Mouse (Mus musculus): Measurements from ENCODE around the gene Lin28a.
"Not testable (repeated sequence)": the region's sequence is repeated elsewhere in the genome, so short reads cannot be mapped to it uniquely, and the experiment has no call there.

Gene Lin28a

DNA sequence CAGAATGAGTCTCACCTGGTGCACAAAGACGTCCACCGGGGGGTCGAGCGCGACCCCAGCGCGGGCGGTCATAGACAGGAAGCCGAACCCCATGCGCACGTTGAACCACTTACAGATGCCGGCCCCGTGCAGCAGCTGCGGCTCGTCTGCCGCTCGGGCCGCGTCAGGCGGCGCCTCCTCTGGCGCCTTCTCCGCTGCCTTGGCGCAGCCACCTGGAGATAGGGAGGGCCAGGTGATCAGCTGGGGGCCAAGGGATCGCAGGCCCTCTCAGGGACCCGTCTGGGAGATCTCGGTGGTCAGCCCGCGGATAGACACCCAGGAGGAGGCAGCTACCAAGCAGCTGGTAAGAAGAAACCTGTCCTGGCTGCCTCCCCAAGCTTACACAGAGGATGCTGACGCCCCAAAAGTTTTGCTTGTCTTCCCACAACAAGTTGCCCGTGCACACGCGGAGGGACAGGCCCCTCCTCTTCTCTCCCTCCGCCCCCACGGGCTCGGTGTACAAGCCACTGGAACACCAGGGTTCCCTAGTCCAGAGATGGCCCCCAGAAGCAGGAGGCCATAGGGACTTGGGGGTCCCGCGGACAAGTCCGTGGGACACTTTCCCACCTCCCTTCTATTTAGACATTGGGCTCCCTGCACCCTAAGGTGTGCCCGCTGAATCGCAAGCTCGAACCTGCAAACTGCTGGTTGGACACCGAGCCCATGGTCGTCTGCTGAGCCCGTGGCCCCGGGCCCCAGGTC lies 433 bp downstream of the Lin28a start:
- DNase-seq, result no peak

DNA sequence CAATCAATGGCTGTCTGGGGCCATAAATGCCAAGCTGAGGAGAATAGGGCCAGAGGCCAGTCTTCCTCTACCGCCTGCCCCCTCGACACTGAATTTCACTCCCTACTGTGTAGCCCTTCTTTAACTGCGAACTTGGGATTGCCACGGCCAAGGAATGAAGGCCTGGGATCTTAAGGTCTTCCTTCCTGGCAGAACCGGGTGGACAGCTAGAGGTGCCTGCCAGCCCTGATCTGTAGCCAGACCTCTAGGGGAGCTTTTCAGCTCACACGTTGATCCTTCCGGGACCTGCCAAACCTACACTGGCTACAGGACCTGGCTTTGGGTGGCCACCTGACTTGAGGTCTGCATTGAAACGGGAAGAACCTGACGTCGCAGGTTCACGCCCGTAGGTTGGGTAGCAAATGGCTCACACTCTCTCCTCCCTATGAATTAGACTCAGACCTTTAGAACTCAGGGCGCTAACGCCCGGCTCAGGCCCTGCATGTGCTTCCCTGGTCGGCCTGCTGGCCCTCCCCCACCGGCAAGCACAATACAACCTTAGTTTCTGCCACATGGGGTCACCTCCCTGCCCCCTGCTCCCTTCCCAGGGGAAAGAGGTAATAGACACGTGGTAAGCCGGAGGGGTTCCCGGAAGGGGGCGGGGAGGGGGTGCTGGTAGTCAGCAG lies 1.3 kb downstream of the Lin28a start:
- no peak for DNase-seq

DNA sequence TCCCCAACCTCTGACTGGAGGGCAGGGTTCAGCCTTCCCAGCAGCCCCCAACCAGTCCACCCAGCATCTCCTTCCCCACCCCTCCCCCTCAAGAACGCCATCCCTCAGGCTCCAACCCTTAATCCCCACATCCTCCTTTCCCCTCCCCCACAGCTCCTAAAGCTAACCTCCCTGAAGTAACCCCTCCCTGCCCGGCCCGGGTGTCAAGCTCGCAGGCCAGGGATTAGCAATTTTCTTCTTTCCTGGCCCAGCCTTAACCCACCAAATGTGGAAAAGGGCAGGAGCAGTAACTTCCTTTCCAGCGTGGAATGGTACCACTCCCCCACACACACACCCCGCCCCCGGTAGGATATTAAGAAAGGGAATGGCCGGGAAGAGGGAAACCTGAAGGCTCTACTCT lies 1.9 kb downstream of the Lin28a start:
- no peak for DNase-seq

DNA sequence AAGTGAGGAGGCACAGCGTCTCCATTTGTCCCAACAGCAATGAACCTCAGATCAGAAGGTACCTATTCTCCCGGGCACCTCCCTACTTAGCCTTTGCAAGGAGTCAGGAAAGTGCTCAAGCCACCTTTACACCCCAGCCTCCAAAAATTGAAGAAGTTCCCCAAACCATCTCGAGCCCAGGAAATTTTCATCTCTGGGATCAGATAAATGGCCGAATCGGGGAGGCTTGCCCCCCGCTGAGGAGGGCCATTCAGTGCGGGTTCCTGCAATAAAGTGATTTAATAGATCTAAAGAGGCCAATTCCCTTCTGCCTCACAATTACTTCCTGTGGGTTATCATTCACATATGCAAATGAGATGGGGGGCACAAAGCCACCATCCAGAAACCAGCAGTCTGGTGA lies 2.4 kb downstream of the Lin28a start:
- no peak for DNase-seq

DNA sequence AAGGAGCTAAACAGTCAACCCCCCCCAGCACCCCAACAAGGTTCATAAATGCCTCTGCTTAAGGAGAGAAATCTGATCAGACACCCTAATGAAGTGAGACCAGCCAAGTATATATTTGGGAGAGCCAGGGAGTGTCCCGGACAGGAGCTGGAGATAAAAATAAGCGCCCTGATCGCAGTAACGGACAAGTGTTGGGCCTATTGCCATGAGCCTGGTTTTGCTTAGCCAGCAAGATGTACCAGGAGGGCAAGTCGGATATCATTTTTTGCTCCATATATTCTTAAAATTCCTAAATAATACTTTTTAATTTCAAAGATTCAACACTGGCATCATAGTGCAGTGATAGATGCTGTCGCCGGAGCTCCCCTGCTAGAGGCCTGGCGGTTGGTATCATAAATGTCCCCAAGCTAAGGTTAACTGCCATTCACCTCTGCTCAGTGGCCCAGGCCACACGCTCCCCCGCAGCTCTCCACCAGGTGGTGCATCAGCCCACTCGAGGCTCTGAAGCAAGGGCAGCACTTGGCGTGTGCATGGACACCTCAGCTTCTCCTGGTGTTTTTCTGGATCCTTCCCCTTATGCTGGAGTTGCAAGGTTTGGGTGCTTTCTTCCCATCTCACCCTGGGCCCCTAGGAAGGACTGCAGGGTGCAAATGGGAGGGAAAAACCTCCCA lies 5.6 kb downstream of the Lin28a start:
- no peak for DNase-seq

DNA sequence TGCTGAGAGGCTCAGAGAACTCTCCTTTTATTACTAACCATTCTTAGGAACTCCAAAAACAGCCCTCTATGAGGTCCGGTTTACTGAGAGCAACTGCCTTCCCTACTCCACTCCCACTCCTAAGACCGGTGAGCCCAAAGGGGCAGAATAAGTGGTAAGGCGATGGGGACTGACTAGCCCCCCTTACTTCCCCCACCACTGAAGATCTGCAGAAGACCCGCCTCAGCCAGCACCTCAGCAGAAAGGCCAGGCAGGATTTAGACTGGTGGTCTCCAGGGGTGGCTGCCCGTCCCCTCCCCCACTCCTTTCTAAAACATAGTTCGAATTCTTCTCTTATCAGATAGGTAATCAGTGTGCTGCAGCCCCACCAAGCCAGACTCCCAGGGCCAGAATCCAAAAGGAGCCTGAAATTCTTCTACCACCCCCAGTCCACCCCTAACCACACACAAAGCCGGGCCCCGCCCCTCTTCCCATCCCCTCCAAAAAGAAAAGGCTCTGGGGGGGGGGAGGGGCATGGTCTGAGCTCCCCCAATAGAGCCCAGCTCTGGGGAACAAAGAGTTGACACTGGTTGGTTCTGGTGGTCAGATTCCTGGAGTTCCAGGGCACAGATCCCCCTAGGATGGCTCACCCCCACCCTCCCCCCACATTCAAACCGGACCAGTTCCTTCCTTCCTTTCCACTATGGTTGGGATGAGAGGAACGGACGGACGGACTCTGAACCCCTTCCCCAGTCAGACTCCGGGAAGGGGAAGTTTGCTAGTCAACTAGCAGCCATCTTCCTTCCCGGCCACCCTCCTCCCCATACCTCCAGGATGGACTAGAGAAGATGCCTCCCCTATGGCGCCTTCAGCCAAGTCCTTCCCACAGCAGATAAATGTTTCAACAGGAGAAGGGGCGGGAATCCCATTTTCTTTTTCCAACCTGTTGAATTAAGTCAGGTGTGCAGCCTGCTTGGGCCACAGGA lies 6.9 kb downstream of the Lin28a start:
- DNase-seq, result no peak

DNA sequence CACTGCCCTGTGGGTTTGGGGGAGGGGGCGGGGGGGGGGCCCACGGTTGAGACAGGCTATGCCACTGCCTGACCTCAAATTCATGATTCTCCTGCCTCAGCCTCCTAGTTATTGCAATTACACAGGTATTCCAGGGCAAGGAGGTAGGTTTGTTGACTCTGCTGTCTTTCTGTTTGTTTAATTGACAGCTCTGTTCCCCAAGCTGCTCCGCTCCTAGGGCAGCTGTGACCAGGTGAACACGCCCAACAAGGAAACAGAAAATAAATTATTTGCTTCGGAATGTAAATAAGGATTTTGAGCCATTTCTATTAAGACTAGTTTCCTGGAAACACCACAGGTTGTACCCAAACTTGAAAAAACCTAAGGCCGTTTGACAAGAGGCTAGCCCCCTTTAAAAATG lies 8.9 kb downstream of the Lin28a start:
- no peak for DNase-seq

DNA sequence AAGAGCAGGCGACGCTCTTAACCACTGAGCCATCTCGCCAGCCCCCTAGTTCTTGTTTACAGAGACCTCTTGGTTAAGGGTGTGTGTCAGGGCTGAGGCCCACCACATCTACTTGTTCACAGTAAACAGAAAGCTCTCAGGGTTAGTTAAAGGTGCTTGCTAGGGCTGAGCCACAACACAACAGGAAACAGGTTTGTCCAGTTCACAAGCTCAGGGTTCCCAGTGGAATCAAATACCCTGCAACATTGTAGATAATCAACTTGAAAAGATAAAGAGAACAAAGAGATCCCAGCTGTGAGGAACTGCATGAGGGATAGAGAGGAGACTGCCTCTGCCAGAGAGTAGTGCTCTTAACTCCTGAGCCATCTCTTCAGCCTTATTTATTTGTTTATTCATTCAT lies 11.8 kb downstream of the Lin28a start:
- DNase-seq, result no peak

DNA sequence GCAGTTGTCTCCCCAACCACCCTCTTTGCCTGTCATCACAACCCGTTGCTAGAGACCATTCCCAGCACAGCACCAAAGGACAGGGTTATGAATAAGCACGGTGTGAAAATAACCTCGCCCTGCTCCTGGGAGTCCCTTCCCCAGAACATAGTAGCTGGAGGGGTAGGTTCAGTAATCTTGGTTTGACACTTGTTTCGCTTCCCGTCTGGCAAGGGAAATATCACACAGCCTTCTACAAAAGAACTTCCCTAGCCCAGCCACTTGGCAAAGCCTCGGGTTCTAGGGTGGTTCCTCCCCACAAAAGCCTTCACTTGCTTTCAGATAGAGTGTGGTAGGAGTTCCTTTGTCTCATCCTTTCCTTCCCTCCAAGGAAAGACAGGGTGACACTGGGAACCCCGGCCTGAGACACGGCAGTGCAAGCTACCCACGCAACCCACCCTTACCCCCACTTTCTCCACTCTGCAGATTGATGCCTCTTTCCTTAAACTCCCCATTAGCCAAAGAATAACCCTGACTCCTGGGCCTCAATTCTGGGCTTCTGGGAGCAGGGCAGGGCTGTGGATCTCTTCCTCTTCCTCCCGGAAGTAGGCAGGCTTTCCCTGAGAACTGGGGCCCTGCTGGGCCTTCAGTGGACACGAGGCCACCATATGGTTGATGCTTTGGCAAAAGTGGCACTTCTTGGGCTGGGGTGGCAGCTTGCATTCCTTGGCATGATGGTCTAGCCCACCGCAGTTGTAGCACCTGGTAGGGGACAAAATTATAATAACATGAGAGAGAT lies 12.9 kb downstream of the Lin28a start:
- no peak for DNase-seq

DNA sequence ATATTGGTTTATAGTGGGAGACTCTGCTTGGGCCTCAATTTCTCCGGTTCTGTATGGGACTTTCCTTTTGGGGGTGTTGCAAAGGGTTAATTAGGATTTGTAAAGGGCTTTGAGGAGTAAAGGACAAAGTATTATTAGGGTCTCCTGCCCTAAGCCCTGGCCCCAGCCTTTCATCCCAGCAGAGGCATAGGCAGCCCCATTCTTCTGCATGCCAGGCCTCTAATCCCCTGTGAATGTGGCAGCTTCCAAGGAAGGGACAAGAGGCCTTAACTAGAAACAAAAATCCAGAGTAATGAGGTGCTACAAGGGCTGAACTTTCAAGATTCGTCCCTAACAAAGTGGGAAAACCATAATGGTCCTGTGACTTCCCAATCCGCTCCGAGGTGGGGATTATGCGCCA lies 15.7 kb downstream of the Lin28a start:
- DNase-seq, result no peak

DNA sequence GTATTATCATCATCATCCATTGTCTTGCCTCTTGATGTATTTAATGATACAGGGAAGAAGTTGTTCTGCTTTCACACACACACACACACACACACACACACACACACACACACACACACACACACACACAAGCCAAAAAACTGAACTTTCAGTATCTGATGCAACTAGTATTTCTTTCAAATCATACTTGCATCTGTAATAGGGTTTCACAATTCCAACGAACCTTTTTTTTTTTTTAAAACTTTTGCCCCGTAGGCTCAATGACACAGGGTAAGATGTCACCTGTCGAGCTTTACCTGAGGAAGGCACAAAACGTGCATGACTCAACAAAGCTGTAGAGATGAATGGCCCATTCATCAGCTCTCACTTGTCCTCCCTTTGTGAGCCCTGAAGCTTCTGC lies 16.4 kb downstream of the Lin28a start:
- no peak for DNase-seq

DNA sequence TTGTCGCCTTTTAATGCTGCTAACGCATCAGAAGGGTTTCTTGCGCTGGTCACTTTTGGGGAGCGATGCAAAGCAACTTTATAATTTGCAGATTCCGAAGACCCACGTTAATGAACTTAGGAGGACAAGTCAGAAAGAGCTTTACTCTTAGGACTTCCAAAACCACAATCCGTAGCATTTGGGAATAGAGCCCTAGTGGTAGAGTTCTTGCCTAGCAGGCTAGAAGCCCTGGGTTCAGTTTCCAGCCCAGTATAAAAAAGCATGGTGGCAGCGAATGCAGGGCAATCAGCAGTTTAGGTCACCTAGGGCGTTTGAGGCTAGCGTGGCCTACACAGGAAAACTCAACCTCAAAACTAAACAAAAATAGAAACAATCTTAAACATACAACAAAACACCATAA lies 16.9 kb downstream of the Lin28a start:
- DNase-seq, result no peak

DNA sequence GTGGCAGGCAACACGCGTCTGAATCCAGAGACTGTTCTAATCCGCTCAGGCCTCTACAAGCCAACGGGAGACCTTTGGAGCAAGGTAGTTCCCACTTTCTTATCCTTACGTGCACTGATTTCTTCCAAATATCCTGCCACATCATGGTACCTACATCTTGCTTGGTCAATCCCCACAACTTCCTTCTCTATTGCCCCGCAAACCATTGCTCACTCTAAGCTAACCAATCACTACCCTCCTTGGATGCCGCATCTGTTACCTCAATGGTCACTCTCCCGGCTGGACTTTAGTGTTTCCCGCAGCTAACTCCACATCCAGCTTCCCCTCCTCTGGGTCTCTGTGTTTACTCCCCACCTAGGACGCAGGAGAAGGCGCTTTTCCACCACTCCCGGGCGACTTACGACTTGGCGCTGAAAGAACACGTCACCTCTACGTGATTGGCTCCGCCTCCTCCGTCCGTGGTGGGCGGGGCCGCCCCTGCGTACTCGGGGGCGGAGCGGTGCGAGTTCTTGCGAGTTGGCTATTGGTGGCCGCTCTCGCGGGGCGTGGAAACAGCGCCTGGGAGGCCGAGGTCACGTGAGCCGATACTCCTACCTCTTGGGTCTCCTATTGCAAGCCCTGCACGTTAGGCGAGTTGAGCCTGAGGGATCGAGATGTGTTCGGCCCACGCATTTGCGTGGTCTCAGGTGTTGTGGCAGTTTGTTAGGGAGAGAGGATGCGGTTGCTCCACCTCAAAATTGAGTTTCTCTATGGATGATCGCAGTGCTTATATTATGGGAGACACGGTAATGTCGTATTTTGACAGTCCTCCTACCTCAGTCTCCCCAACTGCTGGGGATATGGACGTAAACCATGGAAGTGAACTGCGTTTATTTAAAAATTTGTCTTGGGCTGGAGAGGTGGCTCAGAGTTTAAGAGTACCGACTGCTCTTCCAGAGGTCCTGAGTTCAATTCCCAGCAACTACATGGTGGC lies 17.9 kb downstream of the Lin28a start, which contains the start of gene Dhdds:
Gene Dhdds, minus strand, starts transcription at position 453 of the 973 bp plus-strand sequence.
- DNase-seq, result peak; percentile 94

DNA sequence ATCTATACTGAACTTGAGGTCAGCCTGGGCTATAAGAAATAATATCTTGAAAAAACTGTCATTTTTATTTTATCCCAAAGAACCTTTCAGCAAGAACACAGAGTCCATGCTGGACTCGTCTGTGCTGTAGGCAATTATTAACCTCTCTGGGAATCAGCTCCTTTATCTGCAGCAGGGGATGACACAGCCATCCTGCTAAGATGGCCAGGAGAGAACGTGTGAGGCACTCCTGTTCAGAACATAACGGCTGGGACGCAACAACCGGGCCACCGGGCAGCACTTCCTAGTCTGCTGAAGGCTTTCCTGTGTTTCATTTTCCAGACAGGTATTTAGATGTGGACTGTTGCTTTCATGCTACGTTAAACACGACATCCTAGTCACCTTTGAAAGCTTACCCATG lies 23.9 kb downstream of the Lin28a start:
- no peak for DNase-seq

DNA sequence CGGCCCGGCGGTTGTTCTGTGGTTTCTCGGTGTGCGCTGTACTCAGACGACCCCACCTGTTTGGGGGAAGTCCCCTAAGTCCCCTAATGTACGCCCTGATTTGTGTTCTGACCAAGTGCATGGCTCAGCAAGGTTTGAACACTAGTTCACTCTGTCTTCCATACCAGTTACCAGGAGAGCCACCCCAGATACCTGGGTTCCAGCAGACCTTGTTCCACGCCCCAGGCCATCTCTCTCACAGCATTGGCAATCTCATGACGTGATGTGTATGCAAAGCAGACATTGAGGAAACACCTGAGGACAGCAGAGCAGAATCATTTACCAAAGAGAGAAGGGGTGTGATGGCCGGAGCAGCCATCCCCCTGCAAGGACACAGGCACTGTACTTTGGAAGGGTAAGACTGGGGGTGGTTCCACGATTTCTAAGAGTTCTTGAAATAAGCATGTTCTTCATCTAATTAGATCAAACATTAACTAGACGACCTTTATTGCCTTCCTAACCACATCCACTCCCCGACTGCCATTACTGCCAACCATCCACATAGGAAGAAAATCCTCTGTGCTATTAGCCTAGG lies 27.5 kb downstream of the Lin28a start:
- no peak for DNase-seq

DNA sequence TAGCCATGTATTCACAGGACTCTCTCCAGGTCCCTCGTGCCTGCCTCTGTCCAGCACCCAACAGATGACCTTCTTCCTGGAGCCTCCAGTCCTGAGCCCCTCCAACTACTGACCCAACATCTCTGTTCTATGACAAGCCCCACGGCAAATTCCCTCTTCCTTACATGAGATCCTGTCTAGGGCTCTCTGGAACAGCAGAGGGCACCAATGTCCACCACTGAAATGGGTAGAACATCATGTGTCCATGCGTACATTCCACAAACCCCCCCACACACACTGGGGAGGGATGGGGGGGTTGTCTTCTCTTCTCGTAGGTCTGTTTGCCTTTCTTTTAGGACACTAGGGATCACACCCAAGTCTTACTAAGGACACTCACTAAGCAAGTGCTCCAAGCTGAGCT lies 28.6 kb downstream of the Lin28a start:
- no peak for DNase-seq

DNA sequence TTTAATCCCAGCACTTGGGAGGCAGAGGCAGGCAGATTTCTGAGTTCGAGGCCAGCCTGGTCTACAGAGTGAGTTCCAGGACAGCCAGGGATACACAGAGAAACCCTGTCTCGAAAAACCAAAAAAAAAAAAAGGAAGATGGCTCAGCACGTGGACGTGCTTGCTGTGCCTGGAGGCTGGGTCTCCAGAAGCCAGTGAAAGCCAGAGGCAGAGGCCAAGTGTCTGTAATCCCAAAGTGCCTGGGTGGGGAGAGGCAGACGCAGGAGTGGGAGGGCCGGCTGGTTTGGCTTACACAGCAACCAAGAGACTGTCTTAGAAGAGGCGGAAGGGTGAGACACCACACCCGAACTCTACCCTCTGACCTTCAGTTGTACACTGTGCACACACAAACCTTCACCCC lies 30.4 kb downstream of the Lin28a start:
- DNase-seq, result not testable (repeated sequence)

DNA sequence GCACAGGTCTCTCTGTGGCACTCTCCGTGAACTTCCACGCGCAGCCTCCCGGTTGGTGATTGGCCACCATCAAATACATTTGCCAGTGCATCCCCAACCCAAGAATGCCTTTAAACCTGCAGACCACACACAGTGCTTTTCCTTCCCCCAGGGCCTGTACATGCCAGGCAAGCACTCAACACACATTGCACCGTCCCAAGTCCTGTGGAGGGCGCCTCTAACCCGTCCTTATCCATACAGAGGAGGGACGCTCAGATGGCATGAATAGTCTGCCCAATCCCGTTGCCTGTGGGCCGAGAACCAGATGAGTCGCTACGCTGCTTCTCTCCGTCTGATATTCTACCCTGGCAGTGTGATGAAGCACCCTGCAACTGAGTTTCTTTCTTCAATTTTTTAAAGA lies 35.7 kb downstream of the Lin28a start:
- DNase-seq, result no peak

DNA sequence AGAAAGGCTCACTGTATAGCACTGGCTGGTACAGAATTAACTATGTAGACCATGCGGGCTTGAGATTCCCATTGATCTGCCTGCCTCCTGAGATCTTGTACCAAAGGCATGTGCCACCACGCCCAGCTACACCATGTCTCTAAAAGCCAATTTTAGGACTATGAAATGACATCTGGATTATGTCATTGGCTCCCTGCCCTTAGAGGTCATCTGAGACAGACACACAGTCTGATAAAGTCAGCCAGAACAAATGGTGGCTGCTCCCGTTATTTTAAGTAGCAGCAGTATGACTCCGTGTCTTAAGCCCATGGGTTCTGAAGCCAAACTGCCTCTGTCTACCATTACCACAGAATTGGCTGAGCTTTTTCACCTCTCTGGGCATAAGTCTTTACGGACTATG lies 38.1 kb downstream of the Lin28a start:
- DNase-seq, result no peak

DNA sequence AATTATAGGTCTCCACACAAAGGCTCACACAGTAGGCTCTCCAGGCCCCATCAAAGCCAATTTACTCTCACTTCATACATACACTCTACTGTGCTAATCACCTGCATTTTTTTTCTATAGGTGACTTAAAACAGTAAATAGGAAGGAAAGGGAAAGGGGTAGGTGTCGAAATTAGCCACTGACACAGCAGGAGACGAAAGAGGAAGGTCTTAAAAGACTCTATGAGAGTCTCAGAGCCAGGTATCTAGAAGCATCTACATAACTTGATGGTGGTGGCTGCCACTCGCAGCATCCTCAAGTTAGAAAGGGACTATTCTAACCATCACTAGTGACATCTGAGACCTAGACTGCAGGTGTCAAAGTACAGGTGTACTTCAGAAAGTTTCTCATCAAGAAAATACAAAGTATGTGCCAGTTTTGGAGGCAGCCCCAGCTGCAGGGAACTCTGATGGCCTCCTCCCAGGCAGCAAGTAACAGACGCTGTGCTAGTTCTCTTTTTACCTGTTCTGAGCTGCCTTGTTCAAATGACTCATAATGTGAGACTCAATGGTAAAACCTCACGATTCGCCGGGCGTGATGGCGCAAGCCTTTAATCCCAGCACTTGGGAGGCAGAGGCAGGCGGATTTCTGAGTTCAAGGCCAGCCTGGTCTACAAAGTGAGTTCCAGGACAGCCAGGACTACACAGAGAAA lies 40.5 kb downstream of the Lin28a start:
- DNase-seq, result no peak

Data from right cerebral cortex, postnatal 25 days (tissue).